Mouse (Mus musculus): ENCODE data around the gene Apobec2. TPM values are rescaled to one million over a fixed set of nuclear protein-coding genes. Genes with fewer than 3 reads are reported as not detected.
A peak's percentile ranks its signal among the peaks of the same experiment; 100 is the strongest.

Gene Apobec2
- polyA plus RNA-seq, 1 experiment from 2014 or later = 0.80 TPM

DNA sequence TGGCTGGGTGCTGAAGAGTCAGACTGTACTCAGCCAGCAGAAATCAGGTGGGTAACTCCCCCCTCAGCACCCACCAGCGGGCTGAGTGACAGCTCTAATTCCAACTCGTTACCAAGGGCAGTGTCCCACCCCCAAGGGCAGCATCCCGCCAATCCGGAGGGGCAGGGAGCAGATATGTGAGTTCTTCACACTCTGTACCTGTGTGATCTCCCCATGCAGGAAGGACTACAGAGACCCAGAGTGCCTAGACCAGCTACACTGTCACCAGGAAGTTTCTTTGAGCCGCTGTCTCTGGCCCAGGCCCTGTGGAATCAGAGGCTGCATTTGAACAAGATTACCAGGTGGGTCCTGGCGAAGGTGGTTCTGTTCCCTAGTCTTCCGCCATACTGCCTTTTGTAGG lies 21.5 kb upstream of the Apobec2 start:
- Histone ChIP-seq H3K27ac (replicated peaks) (no peak overlapping the region), H3K4me3 (no peak overlapping the region), H3K4me2 (no peak overlapping the region), H3K27me3 (no peaks in the 10 kb centered on the region), H3K9ac (no peak overlapping the region), H3K9me3 (no peaks in the 10 kb centered on the region), H3K36me3 (no peaks in the 10 kb centered on the region), H3K4me1 (replicated peaks) (0 out of 2 replicates have a peak, but pooled peaks cover 8% of the 10 kb centered on the region)
- 62% methylated on average over 7 of the region's 7 CpGs for WGBS
- no peak for ATAC-seq (ENCODE audit: low read depth)

- no peak overlapping the region for H3K4me2 ChIP-seq
- ATAC-seq (ENCODE audit: low read depth) = no peak
- WGBS = 78% methylated on average over 7 of the region's 7 CpGs
- H3K27ac ChIP-seq (replicated peaks) = no peak overlapping the region
- H3K4me3 ChIP-seq = no peak overlapping the region
- no peaks in the 10 kb centered on the region for H3K36me3 ChIP-seq
- H3K27me3 ChIP-seq = no peaks in the 10 kb centered on the region
- 0 out of 2 replicates have a peak, but pooled peaks cover 8% of the 10 kb centered on the region for H3K4me1 ChIP-seq (replicated peaks)
- no peak overlapping the region for H3K9ac ChIP-seq
- no peaks in the 10 kb centered on the region for H3K9me3 ChIP-seq
These were observed 20.8 kb upstream of the Apobec2 start for GRCm38 (mm10) chr17:48453489-48453888.

DNA sequence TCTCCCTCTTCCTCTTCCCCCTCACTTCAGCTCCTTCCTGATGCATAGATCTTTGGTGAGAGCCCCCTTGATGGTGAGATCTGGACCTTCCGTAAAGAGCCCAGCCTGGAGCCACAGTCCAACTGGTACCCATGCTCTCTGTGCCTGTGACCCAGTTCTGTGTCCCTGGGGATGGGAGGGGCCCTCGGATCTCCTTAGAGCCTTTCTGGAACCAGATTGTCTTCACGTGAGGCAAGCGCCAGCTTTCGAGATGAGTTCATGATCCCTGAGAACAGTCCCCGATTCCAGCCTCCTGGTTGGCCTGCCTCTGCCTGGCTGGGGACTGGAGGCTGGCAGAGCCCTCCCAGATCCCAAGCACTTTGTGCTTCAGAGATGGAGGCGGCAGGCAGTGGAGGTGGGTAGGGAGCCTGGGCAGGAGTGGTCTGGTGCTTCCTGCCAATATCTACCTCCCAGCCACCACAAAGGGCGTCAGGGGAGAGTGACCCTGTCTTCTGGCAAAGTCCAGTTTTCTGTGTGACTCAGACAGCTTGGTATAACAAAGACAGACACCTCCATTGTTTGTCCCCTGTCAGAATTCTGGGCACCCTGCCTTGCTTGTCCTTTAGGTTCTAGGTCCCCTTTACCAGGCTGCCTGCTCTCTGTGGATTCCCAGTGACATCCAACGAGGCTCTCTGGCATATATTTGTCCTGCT lies 19.2 kb upstream of the Apobec2 start:
- Histone ChIP-seq H3K36me3 (no peaks in the 10 kb centered on the region), H3K9ac (no peak overlapping the region), H3K4me2 (no peak overlapping the region), H3K9me3 (no peaks in the 10 kb centered on the region), H3K4me3 (no peak overlapping the region), H3K27me3 (no peaks in the 10 kb centered on the region), H3K4me1 (replicated peaks) (0 out of 2 replicates have a peak, but pooled peaks cover 8% of the 10 kb centered on the region), H3K27ac (replicated peaks) (no peak overlapping the region)
- ATAC-seq (ENCODE audit: low read depth) = no peak
- 71% methylated on average over 9 of the region's 9 CpGs for WGBS

DNA sequence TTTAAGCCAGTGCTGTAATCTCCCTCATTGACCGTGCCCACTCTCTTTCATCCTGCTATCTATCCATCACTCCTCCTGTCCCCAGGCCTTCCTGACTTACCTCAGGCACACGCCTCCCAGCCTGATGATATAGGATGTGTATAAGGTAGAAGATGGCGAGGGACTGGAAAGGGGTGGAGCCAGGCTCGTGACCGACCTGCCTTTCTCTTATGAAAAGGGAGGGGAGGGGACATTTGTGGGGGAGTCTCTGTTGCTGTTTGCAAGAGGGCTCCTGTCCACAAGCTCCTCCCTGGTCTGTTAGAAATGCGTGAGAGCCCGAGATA lies 18.6 kb upstream of the Apobec2 start, which contains the start of gene Tspo2:
Gene Tspo2, minus strand, starts transcription at position 170 of the 323 bp plus-strand sequence.
- ATAC-seq (ENCODE audit: low read depth) = no peak; the same call in 1 of the 2 replicates
- Histone ChIP-seq H3K9me3 (no peaks in the 10 kb centered on the region), H3K4me2 (no peak within 1 kb of the TSS), H3K4me1 (replicated peaks) (0 out of 2 replicates have a peak, but pooled peaks cover 8% of the 10 kb centered on the region), H3K9ac (no peak within 1 kb of the TSS), H3K27ac (replicated peaks) (no peak within 1 kb of the TSS), H3K4me3 (no peak within 1 kb of the TSS), H3K27me3 (no peaks in the 10 kb centered on the region), H3K36me3 (no peaks in the 10 kb centered on the region)
- 66% methylated on average over 7 of the region's 7 CpGs for WGBS

DNA sequence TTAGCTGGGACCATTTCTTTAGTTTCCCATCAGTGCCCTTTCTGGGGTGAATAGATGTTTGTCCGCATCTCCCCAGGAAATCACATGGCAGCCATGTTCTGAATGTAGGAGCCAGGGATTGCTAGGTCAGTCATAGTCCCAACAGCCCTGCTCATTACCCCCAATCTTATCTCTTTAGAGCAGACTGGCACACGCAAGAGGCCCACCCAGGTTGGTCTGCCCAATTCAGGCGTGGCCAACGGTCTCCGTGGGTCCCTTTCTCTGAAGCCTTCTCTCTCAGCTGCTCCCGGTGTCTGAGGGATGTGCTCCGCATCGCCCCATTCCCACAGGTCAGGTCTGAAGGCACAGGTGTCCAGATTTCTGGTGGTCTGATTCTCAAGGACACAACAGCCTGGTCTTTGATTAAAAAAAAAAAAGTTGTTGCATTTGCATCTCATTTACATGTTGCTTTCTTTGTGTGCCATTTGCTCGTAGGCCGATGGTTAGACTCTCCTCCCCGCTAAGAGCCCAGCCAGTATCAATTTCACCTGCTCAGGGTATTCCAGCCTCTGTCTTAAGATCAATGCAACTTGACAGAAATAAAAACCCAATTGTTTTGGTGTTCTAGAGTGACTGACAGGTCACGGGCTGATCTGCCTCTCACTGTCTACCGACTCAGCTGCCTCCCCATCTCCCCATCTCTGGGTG lies 18.1 kb upstream of the Apobec2 start:
- ATAC-seq (ENCODE audit: low read depth) = no peak
- H3K9ac ChIP-seq = no peak overlapping the region
- H3K9me3 ChIP-seq = no peaks in the 10 kb centered on the region
- 74% methylated on average over 13 of the region's 13 CpGs for WGBS
- H3K4me3 ChIP-seq = no peak overlapping the region
- H3K36me3 ChIP-seq = no peaks in the 10 kb centered on the region
- H3K4me1 ChIP-seq (replicated peaks) = 0 out of 2 replicates have a peak, but pooled peaks cover 8% of the 10 kb centered on the region
- H3K27me3 ChIP-seq = no peaks in the 10 kb centered on the region
- H3K27ac ChIP-seq (replicated peaks) = no peak overlapping the region
- no peak overlapping the region for H3K4me2 ChIP-seq

DNA sequence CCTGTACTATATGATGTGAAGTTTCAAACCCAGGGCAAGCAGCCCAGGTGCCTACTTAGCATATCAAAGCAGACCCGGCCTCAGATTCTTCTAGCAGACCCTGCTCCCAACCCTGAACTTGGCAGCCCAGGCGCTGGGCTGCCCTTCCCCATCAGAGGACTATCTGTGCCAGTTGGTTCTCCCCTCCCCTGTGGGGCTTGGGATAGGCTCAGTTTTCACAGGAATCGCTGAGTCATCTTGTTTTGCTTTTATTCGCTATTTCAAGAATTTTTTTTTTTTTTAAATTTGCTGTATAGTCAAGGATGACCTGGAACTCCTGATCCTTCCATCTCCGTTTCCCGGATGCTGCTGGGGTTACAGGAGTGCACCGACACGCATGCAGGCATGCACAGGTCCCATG lies 14.9 kb upstream of the Apobec2 start:
- no peak overlapping the region for H3K4me3 ChIP-seq
- no peak for ATAC-seq (ENCODE audit: low read depth)
- H3K9ac ChIP-seq = no peak overlapping the region
- H3K36me3 ChIP-seq = no peaks in the 10 kb centered on the region
- H3K9me3 ChIP-seq = no peaks in the 10 kb centered on the region
- 79% methylated on average over 8 of the region's 8 CpGs for WGBS
- no peak overlapping the region for H3K27ac ChIP-seq (replicated peaks)
- H3K4me1 ChIP-seq (replicated peaks) = 0 out of 2 replicates have a peak, but pooled peaks cover 8% of the 10 kb centered on the region
- no peaks in the 10 kb centered on the region for H3K27me3 ChIP-seq
- no peak overlapping the region for H3K4me2 ChIP-seq

GRCm38 (mm10) chr17:48443542-48444145 lies 10.9 kb upstream of the Apobec2 start:
- Histone ChIP-seq H3K36me3 (no peaks in the 10 kb centered on the region), H3K4me2 (no peak overlapping the region), H3K9ac (no peak overlapping the region), H3K27ac (replicated peaks) (no peak overlapping the region), H3K4me3 (no peak overlapping the region), H3K27me3 (no peaks in the 10 kb centered on the region), H3K4me1 (replicated peaks) (no peaks in the 10 kb centered on the region), H3K9me3 (no peaks in the 10 kb centered on the region)
- no peak for ATAC-seq (ENCODE audit: low read depth)
- 60% methylated on average over 16 of the region's 16 CpGs for WGBS

DNA sequence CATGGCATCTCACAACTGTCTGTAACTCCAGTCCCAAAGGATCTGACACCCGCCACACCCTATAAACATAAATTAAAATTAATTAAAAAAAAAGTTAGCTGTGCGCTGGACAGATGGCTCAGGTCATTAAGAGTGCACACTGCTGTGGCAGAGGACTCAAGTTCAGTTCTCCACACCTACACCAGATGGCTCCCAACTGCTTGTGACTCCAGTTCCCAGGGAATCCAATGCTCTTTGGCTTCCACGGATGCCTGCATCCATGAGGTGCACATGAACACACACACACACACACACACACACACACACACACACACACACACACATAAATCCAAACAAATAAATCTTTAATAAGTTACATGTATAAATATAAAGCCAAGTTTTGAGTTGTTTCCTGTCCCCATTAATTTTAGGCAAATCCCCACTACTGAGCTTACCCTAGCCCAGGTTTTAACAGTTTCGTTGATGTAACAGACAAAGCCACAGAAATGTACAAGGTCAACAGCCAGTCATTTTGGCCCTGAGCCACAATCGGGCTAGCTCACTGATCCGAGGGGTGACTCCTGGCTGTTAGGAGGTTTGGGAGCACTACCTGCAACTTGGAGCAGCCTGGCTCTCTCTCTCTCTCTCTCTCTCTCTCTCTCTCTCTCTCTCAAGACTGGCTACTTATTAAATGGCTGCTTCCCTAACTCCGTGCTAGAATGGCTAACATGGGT lies 10.2 kb upstream of the Apobec2 start:
- WGBS = 62% methylated on average over 7 of the region's 7 CpGs
- Histone ChIP-seq H3K9me3 (no peaks in the 10 kb centered on the region), H3K27me3 (no peaks in the 10 kb centered on the region), H3K4me1 (replicated peaks) (peaks cover 2% of the 10 kb centered on the region), H3K4me2 (no peak overlapping the region), H3K27ac (replicated peaks) (no peak overlapping the region), H3K36me3 (no peaks in the 10 kb centered on the region), H3K4me3 (no peak overlapping the region), H3K9ac (no peak overlapping the region)
- peak; percentile 59; the same call in 1 of the 2 replicates for ATAC-seq (ENCODE audit: low read depth)

DNA sequence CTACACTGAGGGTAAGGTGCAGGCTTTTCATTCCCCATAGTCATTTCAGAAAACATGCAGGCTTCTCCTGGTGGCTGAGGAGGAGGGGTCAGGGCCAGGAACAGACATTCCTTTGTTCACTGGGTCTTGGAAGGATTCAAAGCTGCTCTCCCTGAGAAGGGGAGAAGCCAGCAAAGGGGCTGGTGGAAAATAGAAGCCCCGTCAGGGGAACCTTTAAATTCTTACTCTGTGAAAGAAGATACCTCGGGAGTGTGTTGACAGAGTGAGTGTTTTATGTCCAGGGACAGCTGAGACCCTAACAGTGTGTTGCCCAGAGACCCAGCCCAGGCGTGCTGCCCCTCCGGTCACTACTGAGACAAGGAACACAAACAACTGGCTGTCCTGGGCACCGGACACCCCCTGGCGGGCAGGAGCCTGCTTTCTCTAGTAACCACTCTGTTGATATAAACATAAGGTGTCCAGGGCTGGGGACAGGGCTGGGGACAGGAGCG lies 4.7 kb upstream of the Apobec2 start:
- H3K9ac ChIP-seq = no peak overlapping the region
- no peaks in the 10 kb centered on the region for H3K9me3 ChIP-seq
- H3K4me2 ChIP-seq = no peak overlapping the region
- peak overlapping the region; percentile 54 for H3K27ac ChIP-seq (replicated peaks)
- peak; percentile 44 for ATAC-seq (ENCODE audit: low read depth)
- peaks cover 37% of the 10 kb centered on the region for H3K4me1 ChIP-seq (replicated peaks)
- H3K36me3 ChIP-seq = no peaks in the 10 kb centered on the region
- 21% methylated on average over 7 of the region's 7 CpGs for WGBS
- H3K27me3 ChIP-seq = no peaks in the 10 kb centered on the region
- H3K4me3 ChIP-seq = no peak overlapping the region

- no peak overlapping the region for H3K4me3 ChIP-seq
- H3K4me2 ChIP-seq = no peak overlapping the region
- H3K27me3 ChIP-seq = no peaks in the 10 kb centered on the region
- no peaks in the 10 kb centered on the region for H3K9me3 ChIP-seq
- no peaks in the 10 kb centered on the region for H3K36me3 ChIP-seq
- WGBS = 83% methylated on average over 1 of the region's 1 CpGs
- peaks cover 39% of the 10 kb centered on the region for H3K4me1 ChIP-seq (replicated peaks)
- no peak overlapping the region for H3K27ac ChIP-seq (replicated peaks)
- H3K9ac ChIP-seq = no peak overlapping the region
- ATAC-seq (ENCODE audit: low read depth) = no peak
These were observed 3.8 kb upstream of the Apobec2 start for GRCm38 (mm10) chr17:48436487-48436886.

- ATAC-seq (ENCODE audit: low read depth) = no peak
- H3K27ac ChIP-seq (replicated peaks) = no peak overlapping the region
- H3K9me3 ChIP-seq = no peaks in the 10 kb centered on the region
- no peak overlapping the region for H3K4me2 ChIP-seq
- WGBS = 76% methylated on average over 5 of the region's 5 CpGs
- H3K9ac ChIP-seq = no peak overlapping the region
- H3K4me3 ChIP-seq = no peak overlapping the region
- no peaks in the 10 kb centered on the region for H3K27me3 ChIP-seq
- H3K36me3 ChIP-seq = no peaks in the 10 kb centered on the region
- peaks cover 39% of the 10 kb centered on the region for H3K4me1 ChIP-seq (replicated peaks)
These were observed 1.7 kb upstream of the Apobec2 start for GRCm38 (mm10) chr17:48434479-48434878.

All from neural tube, embryonic 13.5 days (tissue).